Mouse (Mus musculus): ENCODE results near the gene Pdgfd. TPM values are rescaled to one million over a fixed set of nuclear protein-coding genes. Genes with fewer than 3 reads are reported as not detected.

The Pdgfd gene
- polyA plus RNA-seq, 1 experiment from 2014 or later = 2.7 TPM

DNA sequence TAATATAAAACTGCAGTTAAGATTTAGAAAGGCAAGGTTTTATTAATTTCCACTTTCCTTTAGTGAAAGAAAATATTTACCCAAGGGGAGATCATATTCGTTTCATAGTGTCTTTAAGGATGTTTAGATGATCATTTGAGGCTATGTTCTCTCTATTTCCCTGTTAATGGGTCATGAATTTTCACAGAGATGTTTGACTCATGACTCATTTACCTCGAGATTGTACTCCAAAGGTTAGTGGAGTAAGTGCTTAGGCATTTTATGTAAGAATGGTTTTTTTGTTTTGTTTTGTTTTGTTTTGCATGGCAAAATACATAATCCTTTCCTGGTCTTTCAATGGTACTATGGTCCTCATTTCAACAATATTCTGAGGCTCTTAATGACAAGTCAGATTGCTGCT lies 167.9 kb downstream of the Pdgfd start:
- ATAC-seq (replicated peaks; ENCODE audit: low FRiP score) (no peak), DNase-seq (ENCODE audit: low spot score) (no peak)
- H3K4me1 ChIP-seq (replicated peaks; ENCODE audit: control insufficient read depth, insufficient read depth, low read length) = no peaks in the 10 kb centered on the region
- no peak overlapping the region for H3K4me2 ChIP-seq
- no peaks in the 10 kb centered on the region for H3K27me3 ChIP-seq (replicated peaks; ENCODE audit: control insufficient read depth, insufficient read depth, low read length)
- no peak overlapping the region for H3K4me3 ChIP-seq (ENCODE audit: low read depth, low read length)
- H3K36me3 ChIP-seq (ENCODE audit: control insufficient read depth, insufficient read depth, low read length) = no peaks in the 10 kb centered on the region
- WGBS = 58% methylated on average over 2 of the region's 2 CpGs
- H3K9ac ChIP-seq (ENCODE audit: low read depth, low read length) = no peak overlapping the region
- H3K27ac ChIP-seq (ENCODE audit: low read depth, low read length) = no peak overlapping the region
- H3K9me3 ChIP-seq (ENCODE audit: control insufficient read depth, low read length) = no peaks in the 10 kb centered on the region

DNA sequence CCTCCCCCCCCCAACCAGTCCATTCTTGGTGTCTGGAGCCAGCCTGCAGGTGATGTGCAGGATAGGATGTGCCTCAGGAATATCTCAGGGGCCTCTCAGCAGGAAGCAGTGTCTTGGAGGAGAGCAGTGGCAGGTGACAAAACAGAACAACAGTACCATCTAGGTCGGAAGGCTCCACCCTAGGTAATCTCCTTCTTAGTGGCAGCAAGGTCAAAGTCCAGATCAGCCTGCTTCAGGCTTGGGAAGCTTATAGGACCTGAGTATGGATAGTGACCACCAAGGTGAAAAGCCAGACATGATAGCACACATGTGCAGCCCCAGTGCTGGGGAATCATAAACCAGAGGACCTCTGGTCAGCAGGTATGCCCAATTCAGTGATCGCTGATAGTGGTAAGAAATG lies 169.5 kb downstream of the Pdgfd start:
- Histone ChIP-seq H3K4me3 (ENCODE audit: low read depth, low read length) (no peak overlapping the region), H3K27ac (ENCODE audit: low read depth, low read length) (no peak overlapping the region), H3K9me3 (ENCODE audit: control insufficient read depth, low read length) (no peaks in the 10 kb centered on the region), H3K4me2 (no peak overlapping the region), H3K9ac (ENCODE audit: low read depth, low read length) (no peak overlapping the region), H3K27me3 (replicated peaks; ENCODE audit: control insufficient read depth, insufficient read depth, low read length) (no peaks in the 10 kb centered on the region), H3K36me3 (ENCODE audit: control insufficient read depth, insufficient read depth, low read length) (no peaks in the 10 kb centered on the region), H3K4me1 (replicated peaks; ENCODE audit: control insufficient read depth, insufficient read depth, low read length) (no peaks in the 10 kb centered on the region)
- no peak for ATAC-seq (replicated peaks; ENCODE audit: low FRiP score)
- no peak for DNase-seq (ENCODE audit: low spot score)
- WGBS = 76% methylated on average over 2 of the region's 2 CpGs

DNA sequence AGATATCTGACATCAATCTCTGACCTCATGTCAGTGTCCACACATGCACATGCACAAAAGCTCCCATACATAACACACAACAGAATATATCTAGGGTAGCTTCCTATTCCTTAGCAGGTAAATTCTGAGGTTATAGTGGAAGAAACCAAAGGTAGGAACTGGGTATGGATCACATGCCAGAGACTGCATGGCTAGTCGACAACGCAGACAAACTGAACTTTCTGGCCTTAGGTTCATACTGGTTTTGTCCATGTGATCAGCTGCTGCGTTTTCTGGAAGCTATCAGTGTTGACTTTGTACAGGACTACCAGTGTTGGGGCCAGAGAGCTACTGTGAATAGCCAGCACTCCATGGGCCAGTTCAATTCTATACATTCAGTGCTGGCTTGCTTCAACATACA lies 170.0 kb downstream of the Pdgfd start:
- no peak for DNase-seq (ENCODE audit: low spot score)
- Histone ChIP-seq H3K27ac (ENCODE audit: low read depth, low read length) (no peak overlapping the region), H3K4me1 (replicated peaks; ENCODE audit: control insufficient read depth, insufficient read depth, low read length) (no peaks in the 10 kb centered on the region), H3K9ac (ENCODE audit: low read depth, low read length) (no peak overlapping the region), H3K4me2 (no peak overlapping the region), H3K36me3 (ENCODE audit: control insufficient read depth, insufficient read depth, low read length) (no peaks in the 10 kb centered on the region), H3K9me3 (ENCODE audit: control insufficient read depth, low read length) (no peaks in the 10 kb centered on the region), H3K4me3 (ENCODE audit: low read depth, low read length) (no peak overlapping the region), H3K27me3 (replicated peaks; ENCODE audit: control insufficient read depth, insufficient read depth, low read length) (no peaks in the 10 kb centered on the region)
- 78% methylated on average over 3 of the region's 3 CpGs for WGBS
- ATAC-seq (replicated peaks; ENCODE audit: low FRiP score) = no peak

DNA sequence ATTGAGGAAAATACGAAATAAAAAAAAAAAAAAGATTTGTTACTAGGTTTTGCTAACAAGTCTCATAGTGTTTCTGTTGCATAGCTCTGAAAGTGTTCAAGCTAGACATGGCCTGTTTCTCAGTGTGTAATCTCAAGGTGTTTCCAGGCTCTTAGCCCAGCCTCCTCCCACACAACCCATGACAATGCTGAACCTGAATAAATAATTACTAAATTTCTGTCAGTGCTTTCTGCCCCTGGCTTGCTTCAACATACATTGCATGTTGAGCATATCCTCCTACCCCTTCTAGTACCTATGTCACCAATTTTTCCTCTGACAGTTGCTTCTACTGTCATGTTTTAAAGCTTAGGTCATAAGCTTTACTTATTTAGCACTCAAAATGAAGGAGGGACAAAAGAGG lies 171.0 kb downstream of the Pdgfd start:
- ATAC-seq (replicated peaks; ENCODE audit: low FRiP score) (no peak), DNase-seq (ENCODE audit: low spot score) (no peak)
- H3K36me3 ChIP-seq (ENCODE audit: control insufficient read depth, insufficient read depth, low read length) = no peaks in the 10 kb centered on the region
- H3K9me3 ChIP-seq (ENCODE audit: control insufficient read depth, low read length) = no peaks in the 10 kb centered on the region
- H3K4me1 ChIP-seq (replicated peaks; ENCODE audit: control insufficient read depth, insufficient read depth, low read length) = no peaks in the 10 kb centered on the region
- H3K9ac ChIP-seq (ENCODE audit: low read depth, low read length) = no peak overlapping the region
- no peak overlapping the region for H3K4me2 ChIP-seq
- H3K4me3 ChIP-seq (ENCODE audit: low read depth, low read length) = no peak overlapping the region
- H3K27ac ChIP-seq (ENCODE audit: low read depth, low read length) = no peak overlapping the region
- 92% methylated on average over 1 of the region's 1 CpGs for whole genome bisulfite sequencing
- no peaks in the 10 kb centered on the region for H3K27me3 ChIP-seq (replicated peaks; ENCODE audit: control insufficient read depth, insufficient read depth, low read length)

DNA sequence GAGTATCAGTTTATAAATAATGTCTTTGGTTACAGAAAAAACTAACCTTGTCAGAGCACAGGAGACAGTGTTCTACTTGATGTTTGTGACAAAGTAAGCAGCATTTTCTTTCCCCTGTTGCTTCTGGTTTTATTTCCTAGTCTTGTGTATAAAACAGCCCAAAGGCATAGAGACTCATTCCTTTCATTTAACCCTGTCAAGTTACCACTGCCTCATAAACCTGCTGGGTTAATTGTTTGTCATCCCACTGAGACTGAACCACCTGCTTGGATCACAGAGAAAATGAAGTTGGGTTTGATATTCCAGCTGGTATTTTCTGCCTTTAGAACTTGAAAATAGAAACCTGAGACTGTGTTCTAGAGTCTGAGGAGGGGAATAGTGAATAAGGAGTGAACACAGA lies 172.4 kb downstream of the Pdgfd start:
- Histone ChIP-seq H3K4me3 (ENCODE audit: low read depth, low read length) (no peak overlapping the region), H3K4me1 (replicated peaks; ENCODE audit: control insufficient read depth, insufficient read depth, low read length) (no peaks in the 10 kb centered on the region), H3K9ac (ENCODE audit: low read depth, low read length) (no peak overlapping the region), H3K27ac (ENCODE audit: low read depth, low read length) (no peak overlapping the region), H3K9me3 (ENCODE audit: control insufficient read depth, low read length) (no peaks in the 10 kb centered on the region), H3K36me3 (ENCODE audit: control insufficient read depth, insufficient read depth, low read length) (no peaks in the 10 kb centered on the region), H3K4me2 (no peak overlapping the region), H3K27me3 (replicated peaks; ENCODE audit: control insufficient read depth, insufficient read depth, low read length) (no peaks in the 10 kb centered on the region)
- ATAC-seq (replicated peaks; ENCODE audit: low FRiP score) = no peak
- no peak for DNase-seq (ENCODE audit: low spot score)

DNA sequence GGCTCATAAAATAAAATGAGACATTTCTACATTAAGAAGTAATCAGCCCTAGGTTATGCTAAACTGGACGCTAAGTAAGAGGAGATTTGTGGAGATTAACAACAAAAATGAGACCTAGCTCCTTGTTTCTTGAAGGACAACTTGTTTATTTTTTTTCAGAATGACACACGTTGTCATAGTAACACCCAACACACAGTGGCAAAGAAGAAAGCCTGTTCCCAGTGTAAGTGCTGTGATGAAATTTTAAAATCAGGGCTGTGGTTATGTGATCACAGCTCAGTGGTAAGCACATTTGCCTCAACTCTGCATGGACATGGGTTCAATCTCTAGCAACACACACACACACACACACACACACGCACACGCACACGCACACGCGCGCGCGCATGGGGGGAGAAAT lies 174.5 kb downstream of the Pdgfd start:
- no peak for DNase-seq (ENCODE audit: low spot score)
- Histone ChIP-seq H3K4me1 (replicated peaks; ENCODE audit: control insufficient read depth, insufficient read depth, low read length) (no peaks in the 10 kb centered on the region), H3K36me3 (ENCODE audit: control insufficient read depth, insufficient read depth, low read length) (no peaks in the 10 kb centered on the region), H3K9ac (ENCODE audit: low read depth, low read length) (no peak overlapping the region), H3K9me3 (ENCODE audit: control insufficient read depth, low read length) (no peaks in the 10 kb centered on the region), H3K4me2 (no peak overlapping the region), H3K27ac (ENCODE audit: low read depth, low read length) (no peak overlapping the region), H3K27me3 (replicated peaks; ENCODE audit: control insufficient read depth, insufficient read depth, low read length) (no peaks in the 10 kb centered on the region), H3K4me3 (ENCODE audit: low read depth, low read length) (no peak overlapping the region)
- 89% methylated on average over 10 of the region's 10 CpGs for WGBS
- ATAC-seq (replicated peaks; ENCODE audit: low FRiP score) = no peak

DNA sequence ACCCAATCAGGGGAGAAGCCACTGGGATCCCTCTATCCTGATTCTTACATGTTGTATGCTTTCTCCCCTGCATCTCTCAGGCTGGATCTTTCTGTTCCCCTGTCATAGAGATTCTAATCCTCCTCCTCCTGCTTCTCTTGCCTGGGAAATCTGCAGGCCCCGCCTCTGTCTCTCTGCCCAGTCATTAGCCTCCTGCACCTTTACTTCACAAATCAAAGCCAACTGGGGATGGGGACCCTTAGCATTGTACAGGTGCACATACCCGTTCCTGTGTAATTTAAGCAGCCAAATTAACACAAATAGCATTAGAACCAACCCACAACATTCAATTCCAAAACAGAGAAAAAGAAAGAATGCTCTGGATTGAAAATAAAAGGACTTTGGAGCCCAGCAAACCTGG lies 176.1 kb downstream of the Pdgfd start:
- no peaks in the 10 kb centered on the region for H3K9me3 ChIP-seq (ENCODE audit: control insufficient read depth, low read length)
- no peak for DNase-seq (ENCODE audit: low spot score)
- H3K36me3 ChIP-seq (ENCODE audit: control insufficient read depth, insufficient read depth, low read length) = no peaks in the 10 kb centered on the region
- H3K9ac ChIP-seq (ENCODE audit: low read depth, low read length) = no peak overlapping the region
- no peak overlapping the region for H3K4me3 ChIP-seq (ENCODE audit: low read depth, low read length)
- no peak overlapping the region for H3K27ac ChIP-seq (ENCODE audit: low read depth, low read length)
- no peak overlapping the region for H3K4me2 ChIP-seq
- ATAC-seq (replicated peaks; ENCODE audit: low FRiP score) = no peak
- H3K27me3 ChIP-seq (replicated peaks; ENCODE audit: control insufficient read depth, insufficient read depth, low read length) = no peaks in the 10 kb centered on the region
- no peaks in the 10 kb centered on the region for H3K4me1 ChIP-seq (replicated peaks; ENCODE audit: control insufficient read depth, insufficient read depth, low read length)
- whole genome bisulfite sequencing = 65% methylated on average over 2 of the region's 2 CpGs

DNA sequence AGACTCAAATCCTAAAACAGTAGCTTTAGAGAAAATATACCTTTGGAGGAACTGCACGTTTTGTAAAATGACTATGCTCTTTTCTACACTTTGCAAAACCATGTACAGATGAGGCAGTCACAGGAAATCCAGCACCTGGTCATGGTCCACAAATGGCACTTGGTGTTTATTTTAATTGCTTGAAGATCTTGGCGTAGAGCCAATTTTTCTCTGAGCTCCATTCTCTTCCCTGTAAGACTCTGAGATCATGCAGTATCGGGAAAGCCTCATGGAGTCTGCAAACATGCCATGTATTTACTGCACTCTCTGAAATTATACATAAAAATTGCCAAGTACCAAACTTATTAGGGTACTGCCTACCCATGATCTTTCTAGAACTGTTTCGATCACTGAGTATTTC lies 176.5 kb downstream of the Pdgfd start:
- Histone ChIP-seq H3K4me1 (replicated peaks; ENCODE audit: control insufficient read depth, insufficient read depth, low read length) (no peaks in the 10 kb centered on the region), H3K27ac (ENCODE audit: low read depth, low read length) (no peak overlapping the region), H3K36me3 (ENCODE audit: control insufficient read depth, insufficient read depth, low read length) (no peaks in the 10 kb centered on the region), H3K4me2 (no peak overlapping the region), H3K9me3 (ENCODE audit: control insufficient read depth, low read length) (no peaks in the 10 kb centered on the region), H3K27me3 (replicated peaks; ENCODE audit: control insufficient read depth, insufficient read depth, low read length) (no peaks in the 10 kb centered on the region), H3K4me3 (ENCODE audit: low read depth, low read length) (no peak overlapping the region), H3K9ac (ENCODE audit: low read depth, low read length) (no peak overlapping the region)
- DNase-seq (ENCODE audit: low spot score) (no peak), ATAC-seq (replicated peaks; ENCODE audit: low FRiP score) (no peak)
- 75% methylated on average over 4 of the region's 4 CpGs for WGBS

DNA sequence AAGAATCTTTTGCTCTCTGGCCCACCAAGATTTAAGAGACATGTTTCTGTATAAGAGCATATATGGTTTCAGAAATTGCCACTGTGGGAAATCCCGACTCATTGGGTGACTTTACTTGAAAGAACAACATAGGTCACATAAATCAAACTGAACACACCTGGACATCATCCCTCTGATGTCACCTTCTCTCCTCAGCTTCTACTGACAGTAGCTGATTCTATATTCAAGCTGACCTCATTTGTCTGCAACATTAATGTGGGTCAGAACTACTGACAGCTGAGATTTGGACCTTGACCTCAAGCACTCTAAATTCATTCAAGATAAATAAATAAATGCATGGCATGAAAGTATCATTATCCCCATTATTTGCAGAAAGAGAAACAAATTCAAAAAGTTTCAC lies 177.0 kb downstream of the Pdgfd start:
- Histone ChIP-seq H3K27ac (ENCODE audit: low read depth, low read length) (no peak overlapping the region), H3K27me3 (replicated peaks; ENCODE audit: control insufficient read depth, insufficient read depth, low read length) (no peaks in the 10 kb centered on the region), H3K4me2 (no peak overlapping the region), H3K4me1 (replicated peaks; ENCODE audit: control insufficient read depth, insufficient read depth, low read length) (no peaks in the 10 kb centered on the region), H3K4me3 (ENCODE audit: low read depth, low read length) (no peak overlapping the region), H3K9me3 (ENCODE audit: control insufficient read depth, low read length) (no peaks in the 10 kb centered on the region), H3K9ac (ENCODE audit: low read depth, low read length) (no peak overlapping the region), H3K36me3 (ENCODE audit: control insufficient read depth, insufficient read depth, low read length) (no peaks in the 10 kb centered on the region)
- DNase-seq (ENCODE audit: low spot score) = no peak
- 71% methylated on average over 1 of the region's 1 CpGs for WGBS
- no peak for ATAC-seq (replicated peaks; ENCODE audit: low FRiP score)
